Mouse (Mus musculus) cerebellum, adult (tissue): Measurements from ENCODE around the gene Lrrc59.
A peak's percentile ranks its signal among the peaks of the same experiment; 100 is the strongest.

ENCODE experiments used
- ATAC-seq: cut with Nextera tagmentation; 2 replicates; pipeline ENCODE4 v1.9.2; 2017; ENCODE audit warnings: mild to moderate bottlenecking, moderate library complexity, mixed read lengths; ENCODE audit not compliant: insufficient number of reproducible peaks, low FRiP score, low TSS enrichment

Gene Lrrc59

GRCm38 (mm10) chr11:94629199-94629883 lies at the start of gene Lrrc59:
TSS of gene Lrrc59 (plus strand) at chr11:94629767.
- peak; percentile 99 for ATAC-seq

GRCm38 (mm10) chr11:94580111-94580740 lies 49.3 kb upstream of the Lrrc59 start:
- no peak for ATAC-seq

DNA sequence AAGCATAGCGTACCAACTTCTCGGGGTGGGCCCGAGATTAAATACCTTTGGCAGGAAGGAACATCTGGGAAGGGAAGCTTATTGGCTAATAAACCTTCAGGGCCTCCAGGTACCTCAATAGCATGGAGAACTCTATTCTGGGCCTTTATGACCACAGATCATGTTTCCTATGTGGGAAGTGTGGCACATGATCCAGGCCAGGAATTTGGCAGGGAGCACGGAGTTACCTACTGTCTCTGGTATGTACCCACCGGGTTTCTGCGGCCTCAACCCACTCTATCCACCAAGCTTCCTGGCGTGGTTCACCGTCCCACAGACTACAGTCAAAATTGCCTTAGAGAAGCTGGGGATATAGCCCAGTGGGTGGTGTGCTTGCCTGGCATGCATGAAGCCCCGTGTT lies 44.5 kb upstream of the Lrrc59 start:
- ATAC-seq: no peak

- no peak for ATAC-seq
Observed at GRCm38 (mm10) chr11:94587511-94587910, 42.1 kb upstream of the Lrrc59 start.

GRCm38 (mm10) chr11:94596311-94596852 lies 33.2 kb upstream of the Lrrc59 start:
- no peak for ATAC-seq

- no peak for ATAC-seq
Observed at GRCm38 (mm10) chr11:94597319-94597718, 32.2 kb upstream of the Lrrc59 start.

GRCm38 (mm10) chr11:94598437-94599120 lies 31.0 kb upstream of the Lrrc59 start:
- ATAC-seq: no peak

- no peak for ATAC-seq
Observed at GRCm38 (mm10) chr11:94600447-94600846, 29.1 kb upstream of the Lrrc59 start.

DNA sequence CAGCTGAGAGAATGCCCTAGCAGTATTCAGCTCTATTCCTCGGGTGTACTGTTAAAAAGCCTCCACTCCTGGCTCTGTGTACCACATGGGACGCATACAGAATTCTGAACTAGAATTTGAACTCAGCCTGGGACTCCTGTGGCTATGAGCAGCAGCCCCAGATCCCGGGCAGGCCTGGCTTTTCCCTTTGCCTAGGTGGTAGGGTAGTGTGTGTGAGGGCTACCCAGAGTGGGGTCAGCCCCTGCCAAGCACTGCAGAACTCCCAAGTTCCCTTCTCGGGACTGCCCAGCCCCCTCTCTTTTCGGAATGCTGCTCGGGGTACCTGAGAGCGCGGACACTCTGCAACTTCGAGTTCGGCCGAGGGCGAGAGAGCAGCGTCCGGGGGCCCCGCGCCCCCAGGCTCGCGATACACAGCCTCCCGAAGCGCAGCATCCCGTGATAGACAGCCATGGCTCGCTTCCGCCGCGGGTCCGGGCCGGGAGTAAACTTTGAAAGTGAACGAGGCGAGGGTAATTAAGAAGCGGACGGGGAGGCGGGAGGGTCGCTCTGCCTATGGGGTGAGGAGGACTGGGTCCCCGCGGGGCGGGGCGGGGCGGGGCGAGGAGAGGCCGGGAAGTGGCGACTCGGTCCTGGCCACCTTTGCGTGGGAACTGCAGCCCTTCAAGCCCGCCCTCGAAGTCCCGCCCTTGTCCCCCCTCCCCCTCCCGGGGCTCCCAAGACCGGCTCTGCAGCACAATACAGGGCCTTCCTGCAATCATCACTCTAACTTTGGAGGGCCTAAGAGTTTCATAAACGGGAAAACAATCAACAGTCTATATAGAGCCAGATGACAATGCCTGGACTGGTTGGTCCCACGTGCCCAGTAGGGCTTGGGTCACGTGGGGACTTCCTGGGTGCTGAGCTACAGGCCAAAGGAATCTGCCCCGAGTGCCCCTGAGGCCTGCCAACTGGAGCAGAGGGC lies 28.0 kb upstream of the Lrrc59 start, which contains the start of gene Acsf2:
Gene Acsf2 (minus strand): TSS at position 551 of the 961 bp plus-strand sequence.
- no peak; the same call in 1 of the 2 replicates for ATAC-seq

DNA sequence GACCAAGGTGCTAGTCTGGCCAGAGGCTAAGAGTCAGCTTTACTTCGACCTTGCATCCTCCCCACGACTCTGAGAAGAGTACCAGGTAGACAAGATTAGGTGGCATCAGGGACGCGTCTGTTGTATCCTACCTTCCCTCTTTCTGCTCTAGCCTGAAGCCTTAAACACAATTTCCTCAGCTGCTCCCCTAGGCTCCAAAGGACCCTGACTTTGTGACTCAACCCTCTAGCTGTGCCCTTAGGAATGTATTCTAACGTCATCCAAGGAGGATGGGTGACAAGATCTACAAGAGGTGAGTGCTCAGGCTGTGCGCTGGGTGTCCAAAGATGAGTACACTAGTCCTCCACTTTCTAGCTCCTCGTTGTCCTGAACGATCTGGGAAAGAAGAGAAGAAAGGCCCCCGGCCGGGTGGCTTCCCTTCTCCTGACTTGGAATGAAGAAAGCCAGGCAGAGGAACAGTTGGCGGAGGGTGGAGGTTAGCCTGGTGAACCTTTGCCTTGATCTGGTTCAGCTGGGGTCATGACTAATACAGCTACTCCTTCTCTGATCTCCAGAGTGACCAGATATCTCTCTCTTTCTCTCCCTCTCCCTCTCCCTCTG lies 27.1 kb upstream of the Lrrc59 start:
- no peak for ATAC-seq

- ATAC-seq: no peak
Observed at GRCm38 (mm10) chr11:94610744-94611740, 18.5 kb upstream of the Lrrc59 start.

DNA sequence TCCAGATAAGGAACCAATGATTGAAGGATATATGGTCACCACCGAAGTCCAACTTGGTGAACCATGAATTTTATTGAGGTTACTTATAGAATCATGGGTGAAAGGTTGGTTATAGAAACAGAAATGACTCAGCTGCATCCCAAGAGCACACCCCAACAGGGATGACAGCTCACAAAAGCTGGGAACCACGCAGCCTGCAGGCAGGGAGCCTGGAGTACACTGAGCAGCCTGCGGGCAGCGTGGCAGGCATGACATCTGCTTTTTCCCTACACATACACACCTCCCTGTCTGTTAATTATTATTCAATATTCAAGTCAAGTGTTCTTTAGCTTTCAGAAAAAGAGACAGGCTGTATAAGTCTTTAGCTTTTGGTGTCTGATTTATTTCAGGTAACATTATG lies 15.0 kb upstream of the Lrrc59 start:
- no peak for ATAC-seq

- ATAC-seq: no peak
Observed at GRCm38 (mm10) chr11:94615494-94615893, 14.1 kb upstream of the Lrrc59 start.

DNA sequence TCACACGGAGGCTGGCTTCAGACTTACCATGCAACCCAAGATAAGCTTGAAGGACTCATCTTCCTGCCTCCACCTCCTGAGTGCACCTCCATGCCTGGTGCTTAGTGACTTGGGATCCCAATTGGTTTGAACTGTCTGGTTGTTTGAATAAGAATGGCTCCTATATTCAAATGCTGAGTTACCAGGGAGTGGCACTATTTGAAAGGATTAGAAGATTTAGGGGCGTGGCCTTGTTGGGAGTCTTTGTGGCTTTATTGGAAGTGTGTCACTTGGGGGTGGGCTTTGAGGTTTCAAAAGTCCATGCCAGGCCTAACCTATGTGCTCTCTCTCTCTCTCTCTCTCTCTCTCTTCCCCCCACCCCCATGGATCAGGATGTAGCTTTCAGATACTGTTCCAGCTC lies 11.9 kb upstream of the Lrrc59 start:
- ATAC-seq: no peak

DNA sequence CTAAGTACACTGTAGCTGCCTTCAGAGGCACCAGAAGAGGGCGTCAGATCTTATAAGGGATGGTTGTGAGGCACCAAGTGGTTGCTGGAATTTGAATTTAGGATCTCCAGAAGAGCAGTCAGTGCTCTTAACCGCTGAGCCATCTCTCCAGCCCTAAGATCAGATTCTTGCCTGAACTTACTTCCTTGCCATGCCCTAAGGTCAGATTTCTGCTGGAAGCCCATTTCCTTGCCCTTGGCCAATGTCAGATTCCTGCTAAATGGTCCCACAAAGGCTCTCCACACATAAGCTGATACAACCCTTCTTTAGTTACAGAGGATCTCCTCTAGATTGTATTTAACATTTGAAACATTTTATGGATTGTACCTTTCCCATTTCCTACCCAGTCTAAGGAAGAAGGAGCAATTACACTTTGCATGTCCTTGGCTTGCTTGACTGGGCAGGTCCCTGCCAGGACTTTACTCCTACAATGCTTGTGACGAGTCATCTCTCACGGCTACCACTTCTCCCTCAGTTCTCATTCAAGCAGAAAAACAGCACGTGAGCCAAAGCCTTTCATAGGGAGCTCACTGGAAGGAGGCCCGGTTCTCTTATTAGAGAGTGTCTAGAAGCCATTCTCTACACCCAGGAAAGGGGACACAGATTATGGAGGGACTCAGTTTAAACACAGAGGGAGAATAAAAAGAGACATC lies 8.7 kb upstream of the Lrrc59 start:
- ATAC-seq: no peak

GRCm38 (mm10) chr11:94621458-94621852 lies 8.1 kb upstream of the Lrrc59 start:
- no peak for ATAC-seq

GRCm38 (mm10) chr11:94622162-94622561 lies 7.4 kb upstream of the Lrrc59 start:
- ATAC-seq: no peak

DNA sequence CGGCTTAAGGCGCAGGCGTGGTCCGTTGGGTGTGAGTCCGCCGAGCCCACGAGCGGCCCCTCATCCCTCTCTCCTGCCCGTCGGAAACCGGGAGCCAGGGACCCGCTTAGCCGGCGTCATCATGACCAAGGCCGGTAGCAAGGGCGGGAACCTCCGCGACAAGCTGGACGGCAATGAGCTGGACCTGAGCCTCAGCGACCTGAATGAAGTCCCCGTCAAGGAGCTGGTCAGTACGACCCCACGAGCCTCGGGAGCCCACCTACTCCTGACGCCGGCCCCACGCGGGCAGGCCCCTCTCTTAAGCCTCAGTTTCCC lies 274 bp downstream of the Lrrc59 start:
- ATAC-seq: no peak
